Mouse (Mus musculus): ENCODE results near the gene Tom1. TPM values are rescaled to one million over a fixed set of nuclear protein-coding genes. Genes with fewer than 3 reads are reported as not detected.

The Tom1 gene
- polyA plus RNA-seq, 1 experiment from 2014 or later, result 20.6 TPM

DNA sequence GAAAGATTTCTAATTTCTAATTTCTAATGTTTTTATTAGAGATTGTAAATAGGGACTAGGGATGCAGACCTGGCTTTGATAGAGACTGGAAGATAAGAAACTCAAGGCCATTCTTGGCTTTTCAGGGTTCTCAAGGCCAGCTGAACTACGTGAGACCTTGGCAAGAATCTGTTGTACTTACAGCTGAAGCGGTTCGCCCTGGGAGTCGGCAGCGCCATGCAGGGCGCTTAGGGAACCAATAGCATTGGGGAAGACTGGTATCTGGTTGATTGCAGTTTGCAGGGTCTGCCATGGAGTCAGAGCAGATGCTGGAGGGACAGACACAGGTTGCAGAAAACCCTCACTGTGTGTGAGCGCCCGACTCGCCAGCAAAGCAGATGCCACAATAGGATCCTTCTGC lies 45.3 kb downstream of the Tom1 start:
- Histone ChIP-seq H3K4me2 (no peak overlapping the region), H3K9ac (no peak overlapping the region), H3K4me3 (no peak overlapping the region), H3K4me1 (peaks cover 9% of the 10 kb centered on the region; the same call in 1 of the 2 replicates), H3K9me3 (no peaks in the 10 kb centered on the region), H3K27ac (no peak overlapping the region), H3K36me3 (no peaks in the 10 kb centered on the region), H3K27me3 (no peaks in the 10 kb centered on the region)
- ATAC-seq (ENCODE audit: borderline replicate concordance, extremely low read depth, low FRiP score, low TSS enrichment), result no peak
- 94% methylated on average over 9 of the region's 9 CpGs for WGBS

DNA sequence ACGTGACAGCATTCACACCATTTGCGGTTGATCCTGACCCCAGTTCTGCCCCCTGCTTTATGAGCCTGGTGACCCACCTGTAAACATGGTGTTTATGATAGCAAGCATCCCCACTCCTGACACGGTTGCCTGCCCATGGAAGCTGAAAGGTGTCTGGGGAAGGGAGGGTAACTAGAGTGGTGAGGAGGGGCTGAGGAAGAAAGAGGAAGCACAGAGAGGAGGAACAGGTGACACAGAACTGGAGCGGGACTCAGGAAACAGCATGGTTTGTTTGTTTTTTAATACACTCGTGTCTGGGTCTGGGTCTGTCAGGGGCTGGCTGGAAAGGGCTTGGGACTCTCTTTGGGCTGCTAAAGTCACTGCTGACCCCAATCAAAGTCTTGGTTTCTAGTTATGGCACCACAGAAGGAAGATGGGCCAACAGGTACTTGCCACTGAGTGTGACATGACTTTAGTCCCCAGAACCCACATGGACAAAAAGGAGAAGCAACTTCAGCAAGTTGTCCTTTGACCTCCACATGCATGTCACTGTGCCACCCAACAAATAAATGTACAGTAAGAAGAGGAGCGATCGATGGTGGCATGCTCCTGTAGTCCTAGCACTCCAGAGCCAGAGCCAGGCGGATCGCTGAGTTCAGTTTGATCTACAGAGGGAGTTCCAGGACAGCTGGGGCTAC lies 48.0 kb downstream of the Tom1 start:
- 65% methylated on average over 9 of the region's 9 CpGs for WGBS
- no peak overlapping the region for H3K27ac ChIP-seq
- ATAC-seq (ENCODE audit: borderline replicate concordance, extremely low read depth, low FRiP score, low TSS enrichment), result no peak
- H3K36me3 ChIP-seq, result no peaks in the 10 kb centered on the region
- H3K9me3 ChIP-seq, result no peaks in the 10 kb centered on the region
- H3K27me3 ChIP-seq, result no peaks in the 10 kb centered on the region
- H3K4me1 ChIP-seq, result peaks cover 15% of the 10 kb centered on the region
- H3K4me3 ChIP-seq, result no peak overlapping the region
- H3K4me2 ChIP-seq, result no peak overlapping the region
- no peak overlapping the region for H3K9ac ChIP-seq

DNA sequence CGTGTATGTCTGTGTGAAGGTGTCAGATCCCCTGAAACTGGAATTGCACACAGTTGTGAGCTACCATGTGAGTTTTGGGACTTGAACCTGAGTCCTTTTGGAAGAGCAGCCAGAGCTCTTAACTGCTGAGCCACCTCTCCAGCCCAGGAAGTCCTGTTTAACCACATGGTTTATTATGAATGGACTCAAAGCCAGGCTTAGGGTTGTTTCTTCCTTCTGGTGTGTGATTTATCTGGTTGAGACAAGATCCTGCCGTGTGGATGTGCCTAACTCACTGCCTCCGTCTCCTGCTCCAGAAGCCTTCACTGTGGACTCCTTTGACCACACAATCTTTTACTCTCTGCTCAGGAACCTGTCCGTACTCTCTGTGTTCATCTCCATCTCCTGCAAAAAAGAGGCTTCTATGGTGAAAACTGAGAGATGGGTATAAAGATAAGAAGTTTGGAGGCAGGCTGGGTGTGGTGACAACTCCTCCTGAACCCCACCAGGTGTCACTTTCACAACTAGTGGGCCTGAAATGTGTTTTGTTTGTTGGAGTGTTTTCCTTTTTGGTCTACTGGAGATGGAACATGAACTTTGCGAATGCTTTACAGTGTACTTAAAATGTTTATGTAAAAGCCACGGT lies 48.8 kb downstream of the Tom1 start:
- no peak for ATAC-seq (ENCODE audit: borderline replicate concordance, extremely low read depth, low FRiP score, low TSS enrichment)
- Histone ChIP-seq H3K36me3 (no peaks in the 10 kb centered on the region), H3K4me1 (peaks cover 15% of the 10 kb centered on the region), H3K9me3 (no peaks in the 10 kb centered on the region), H3K27ac (no peak overlapping the region), H3K4me2 (no peak overlapping the region), H3K4me3 (no peak overlapping the region), H3K27me3 (no peaks in the 10 kb centered on the region), H3K9ac (no peak overlapping the region)
- WGBS, result 63% methylated on average over 6 of the region's 6 CpGs

DNA sequence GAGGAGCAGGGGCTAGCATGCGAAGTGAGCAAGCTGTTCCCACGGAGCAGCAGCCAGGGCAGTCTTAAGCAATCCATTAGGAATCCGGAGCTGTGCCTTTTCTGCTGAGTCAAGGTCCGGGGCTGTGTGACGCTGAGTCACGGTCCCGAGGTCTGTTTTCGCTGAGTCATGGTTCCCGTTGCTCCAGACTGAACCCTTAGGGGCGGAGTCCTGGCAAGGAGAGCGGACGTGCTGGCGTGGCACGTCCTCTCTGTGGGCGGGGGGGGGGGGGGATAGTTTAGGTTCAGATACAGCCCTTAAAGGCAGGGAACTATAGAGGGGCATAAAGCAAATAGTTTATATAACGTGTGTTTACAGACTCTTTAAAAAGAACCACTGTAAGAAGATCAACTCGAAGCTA lies 50.3 kb downstream of the Tom1 start:
- WGBS, result 2% methylated on average over 16 of the region's 17 CpGs
- peak overlapping the region; percentile 29 for H3K4me3 ChIP-seq
- H3K9me3 ChIP-seq, result no peaks in the 10 kb centered on the region
- ATAC-seq (ENCODE audit: borderline replicate concordance, extremely low read depth, low FRiP score, low TSS enrichment), result peak; percentile 95
- no peaks in the 10 kb centered on the region for H3K27me3 ChIP-seq
- no peak overlapping the region for H3K9ac ChIP-seq
- H3K4me1 ChIP-seq, result peaks cover 19% of the 10 kb centered on the region
- H3K27ac ChIP-seq, result peak overlapping the region; percentile 57
- no peaks in the 10 kb centered on the region for H3K36me3 ChIP-seq
- H3K4me2 ChIP-seq, result peak overlapping the region; percentile 55

DNA sequence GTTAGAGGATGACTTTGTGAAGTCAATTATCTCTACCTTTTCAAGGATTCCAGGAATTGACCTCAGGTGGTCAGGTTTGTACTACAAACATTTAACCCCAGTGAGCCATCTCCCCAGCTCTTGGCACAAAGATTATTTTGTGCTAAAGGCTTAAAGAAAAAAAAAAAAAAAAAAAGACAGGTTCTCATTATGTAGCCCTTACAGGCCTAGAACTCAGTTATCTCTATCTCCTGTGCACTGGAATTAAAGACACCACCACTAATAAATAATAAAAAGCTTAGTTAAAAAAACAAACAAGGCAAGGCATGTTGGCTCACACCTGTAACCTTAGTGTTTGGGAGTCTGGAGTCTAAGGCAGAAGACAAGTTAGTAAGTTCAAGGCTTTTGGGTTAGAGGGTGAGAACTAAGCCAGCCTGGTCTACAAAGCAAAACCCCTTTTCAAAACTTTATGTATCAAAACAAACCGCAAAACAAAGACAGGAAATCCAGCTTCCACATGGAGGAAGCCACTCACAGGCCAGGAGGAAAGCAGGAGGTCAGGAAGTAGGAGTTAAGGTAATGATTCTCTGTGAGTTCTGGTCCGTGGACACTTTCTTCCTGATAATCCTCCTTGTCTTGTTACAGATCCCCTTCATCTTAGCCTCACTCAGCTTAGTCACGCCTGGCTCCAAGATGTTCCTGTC lies 51.0 kb downstream of the Tom1 start:
- H3K4me1 ChIP-seq, result peaks cover 26% of the 10 kb centered on the region
- ATAC-seq (ENCODE audit: borderline replicate concordance, extremely low read depth, low FRiP score, low TSS enrichment), result no peak
- no peaks in the 10 kb centered on the region for H3K36me3 ChIP-seq
- peak overlapping the region; percentile 55 for H3K4me2 ChIP-seq
- H3K4me3 ChIP-seq, result no peak overlapping the region
- no peaks in the 10 kb centered on the region for H3K27me3 ChIP-seq
- no peak overlapping the region for H3K9ac ChIP-seq
- no peaks in the 10 kb centered on the region for H3K9me3 ChIP-seq
- 66% methylated on average over 3 of the region's 3 CpGs for WGBS
- peak overlapping the region; percentile 57 for H3K27ac ChIP-seq

DNA sequence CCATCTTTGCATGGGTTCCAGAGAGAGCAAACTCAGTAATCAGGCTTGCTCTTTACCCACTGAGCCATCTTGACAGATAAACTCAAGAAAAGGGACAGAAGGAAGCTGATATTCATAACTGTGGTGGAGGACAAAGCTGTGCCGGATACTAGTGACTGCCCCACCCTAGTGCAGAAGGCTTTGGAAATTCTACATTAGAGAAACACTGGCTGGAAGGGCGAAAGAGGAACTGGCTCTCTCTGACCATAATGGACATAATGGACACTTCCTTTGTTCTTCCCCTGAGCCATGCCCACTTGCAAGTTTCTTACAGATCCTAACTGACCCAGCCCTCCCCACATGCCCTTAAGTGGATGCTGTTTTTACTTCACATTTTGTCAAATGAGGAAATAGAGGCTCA lies 52.5 kb downstream of the Tom1 start:
- 74% methylated on average over 2 of the region's 2 CpGs for whole genome bisulfite sequencing
- H3K27me3 ChIP-seq, result no peaks in the 10 kb centered on the region
- no peak overlapping the region for H3K4me2 ChIP-seq
- H3K36me3 ChIP-seq, result no peaks in the 10 kb centered on the region
- no peak overlapping the region for H3K9ac ChIP-seq
- H3K4me3 ChIP-seq, result no peak overlapping the region
- H3K4me1 ChIP-seq, result peaks cover 34% of the 10 kb centered on the region
- H3K9me3 ChIP-seq, result no peaks in the 10 kb centered on the region
- H3K27ac ChIP-seq, result 0 out of 2 replicates have a peak overlapping the region, but pooled peaks have one; percentile 2
- ATAC-seq (ENCODE audit: borderline replicate concordance, extremely low read depth, low FRiP score, low TSS enrichment), result no peak

DNA sequence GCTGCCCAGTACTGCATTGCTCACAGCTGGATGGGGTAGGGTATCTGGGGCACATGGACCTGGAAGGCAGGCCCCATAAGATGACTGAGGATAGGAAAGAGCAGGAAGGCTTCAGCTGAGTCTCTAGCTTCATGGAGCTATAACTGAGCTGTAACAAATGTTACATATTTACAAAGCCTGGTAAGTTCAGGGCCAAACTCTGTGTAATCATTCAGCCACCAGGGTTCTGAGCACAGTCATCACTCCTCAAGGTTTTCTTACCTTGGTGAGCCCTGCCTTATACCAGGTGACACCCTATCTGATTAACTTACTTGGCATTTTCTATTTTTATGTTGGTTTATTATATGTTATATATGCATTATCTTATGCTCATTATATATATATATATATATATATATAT lies 53.6 kb downstream of the Tom1 start:
- no peak overlapping the region for H3K27ac ChIP-seq

DNA sequence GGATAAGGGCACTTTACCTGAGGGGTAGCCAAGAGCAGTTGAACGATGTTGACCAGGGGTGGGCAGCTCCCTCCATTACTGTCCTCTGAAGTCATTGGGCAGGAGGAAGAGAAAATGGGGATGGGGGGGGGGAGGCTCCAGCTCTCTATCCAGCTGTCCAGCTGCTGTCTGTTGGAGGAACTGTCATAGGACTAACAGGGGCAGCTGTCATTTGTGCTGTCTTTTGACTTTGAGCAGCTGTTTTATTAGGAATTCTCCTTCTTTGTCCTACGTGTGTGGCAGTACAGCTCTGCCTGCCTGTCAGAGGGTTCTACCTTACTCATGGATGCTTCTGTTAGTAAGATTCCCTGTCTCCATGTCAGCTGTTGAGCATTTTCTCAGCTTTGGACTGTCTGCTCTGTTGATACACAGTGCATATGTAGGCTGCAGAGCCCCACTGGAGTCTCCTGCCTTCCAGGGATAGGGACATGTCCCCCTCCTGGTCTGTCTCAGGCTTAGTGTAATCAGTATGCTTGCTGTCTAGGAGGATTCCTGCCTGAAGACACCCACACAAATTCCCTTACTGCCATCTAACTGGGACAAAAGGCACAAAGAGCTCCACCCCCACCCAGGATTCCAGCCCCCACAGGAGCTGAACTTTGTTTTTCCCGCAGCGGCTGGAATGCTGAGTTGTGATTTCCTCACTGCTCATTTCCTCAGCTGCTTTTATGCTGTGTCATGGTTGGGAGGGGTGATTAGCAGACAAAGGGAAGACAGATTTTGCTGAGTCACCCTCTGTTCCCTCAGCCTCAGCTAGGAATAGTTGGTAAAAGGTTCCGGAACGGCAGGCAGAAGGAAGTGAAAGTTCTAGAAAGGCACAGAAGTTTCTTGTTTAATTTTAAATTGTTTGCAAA lies 55.7 kb downstream of the Tom1 start:
- Histone ChIP-seq H3K9ac (no peak overlapping the region), H3K4me2 (peak overlapping the region; percentile 52), H3K9me3 (no peaks in the 10 kb centered on the region), H3K4me3 (peak overlapping the region; percentile 13; the same call in 1 of the 2 replicates), H3K27me3 (no peaks in the 10 kb centered on the region), H3K4me1 (peaks cover 27% of the 10 kb centered on the region), H3K36me3 (no peaks in the 10 kb centered on the region), H3K27ac (peak overlapping the region; percentile 91)
- 0% methylated on average over 6 of the region's 6 CpGs for WGBS
- peak; percentile 60 for ATAC-seq (ENCODE audit: borderline replicate concordance, extremely low read depth, low FRiP score, low TSS enrichment)

More for the DNA sequence above, 53.6 kb downstream of the Tom1 start:
- no peaks in the 10 kb centered on the region for H3K9me3 ChIP-seq
- no peaks in the 10 kb centered on the region for H3K27me3 ChIP-seq
- no peak for ATAC-seq (ENCODE audit: borderline replicate concordance, extremely low read depth, low FRiP score, low TSS enrichment)
- peaks cover 34% of the 10 kb centered on the region for H3K4me1 ChIP-seq
- H3K9ac ChIP-seq, result no peak overlapping the region
- no peak overlapping the region for H3K4me3 ChIP-seq
- H3K4me2 ChIP-seq, result no peak overlapping the region
- no peaks in the 10 kb centered on the region for H3K36me3 ChIP-seq

DNA sequence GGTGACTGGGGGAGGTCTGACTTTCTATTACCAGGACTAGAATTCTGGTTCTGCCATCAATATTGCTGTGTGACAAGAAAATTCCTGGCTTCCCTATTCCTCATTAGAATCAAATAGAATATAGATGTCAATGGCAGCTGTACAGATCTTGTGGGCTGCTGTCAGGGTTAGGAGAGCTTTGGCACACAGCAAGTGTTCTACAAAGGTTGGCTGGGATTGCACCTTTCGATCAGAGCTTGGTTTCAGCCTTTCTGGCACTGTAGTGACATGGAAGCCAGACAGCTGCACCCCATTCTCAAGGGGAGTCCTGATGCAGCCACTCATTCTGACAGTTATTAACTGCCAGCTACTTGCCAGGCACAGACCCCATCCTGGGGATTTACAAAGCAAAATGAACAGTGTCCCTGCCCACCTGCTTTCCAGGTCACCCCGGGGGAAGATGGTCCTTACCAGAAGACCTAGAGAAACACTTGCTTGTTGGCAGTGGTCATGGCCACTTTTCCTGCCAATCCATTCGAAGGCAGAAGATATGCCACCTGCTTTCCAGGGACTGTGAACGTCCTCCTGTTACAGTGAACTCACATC lies 57.4 kb downstream of the Tom1 start:
- WGBS, result 72% methylated on average over 4 of the region's 4 CpGs
- no peak overlapping the region for H3K4me2 ChIP-seq
- H3K27me3 ChIP-seq, result no peaks in the 10 kb centered on the region
- H3K9me3 ChIP-seq, result no peaks in the 10 kb centered on the region
- H3K4me1 ChIP-seq, result peaks cover 24% of the 10 kb centered on the region
- H3K9ac ChIP-seq, result no peak overlapping the region
- H3K4me3 ChIP-seq, result no peak overlapping the region
- no peak overlapping the region for H3K27ac ChIP-seq
- no peaks in the 10 kb centered on the region for H3K36me3 ChIP-seq
- ATAC-seq (ENCODE audit: borderline replicate concordance, extremely low read depth, low FRiP score, low TSS enrichment), result no peak

DNA sequence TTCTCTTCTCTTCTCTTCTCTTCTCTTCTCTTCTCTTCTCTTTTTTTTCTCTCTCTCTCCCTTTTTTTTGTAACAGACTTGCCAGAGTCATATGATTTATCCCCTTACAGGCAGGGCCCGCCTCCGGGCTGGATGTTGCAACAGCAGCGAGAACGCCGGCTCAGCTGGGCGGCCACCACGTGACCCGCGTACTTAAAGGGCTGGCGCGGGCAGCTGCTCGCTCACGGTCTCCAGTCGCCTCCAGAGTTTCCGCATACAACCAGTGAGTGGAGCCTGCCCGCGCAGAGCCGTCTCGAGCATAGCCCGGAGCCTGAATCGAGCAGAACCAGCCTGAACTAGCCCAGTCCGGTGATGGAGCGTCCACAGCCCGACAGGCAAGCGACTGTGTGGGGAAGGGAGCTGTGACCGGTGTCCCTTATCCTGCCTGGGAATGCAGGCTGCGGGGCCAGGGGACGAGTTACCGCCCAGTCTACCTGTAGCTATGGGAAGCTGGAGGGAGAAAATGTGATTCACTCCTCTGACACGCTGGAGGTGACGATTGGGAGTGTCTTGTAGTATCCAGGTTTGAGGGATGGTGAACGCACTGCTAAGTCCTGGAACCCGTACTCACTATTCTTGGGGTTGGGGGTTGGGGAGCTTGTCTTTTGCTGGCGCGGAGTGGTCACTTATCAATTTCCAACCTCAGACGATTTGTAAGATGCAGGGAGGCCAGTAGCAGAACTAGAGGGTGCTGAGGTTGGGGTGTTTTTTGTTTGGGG lies 60.1 kb downstream of the Tom1 start, which contains the start of gene Hmox1:
Gene Hmox1, plus strand, starts transcription at position 223 of the 758 bp plus-strand sequence.
- peak within 1 kb of the TSS; percentile 42; the same call in 1 of the 2 replicates for H3K27ac ChIP-seq
- H3K27me3 ChIP-seq, result no peaks in the 10 kb centered on the region
- WGBS, result under 1% methylated on average over 36 of the region's 36 CpGs
- H3K36me3 ChIP-seq, result peaks cover 15% of the 10 kb centered on the region
- H3K9ac ChIP-seq, result peak within 1 kb of the TSS; percentile 55
- H3K4me1 ChIP-seq, result peaks cover 22% of the 10 kb centered on the region
- peak within 1 kb of the TSS; percentile 53 for H3K4me3 ChIP-seq
- H3K4me2 ChIP-seq, result peak within 1 kb of the TSS; percentile 71
- no peaks in the 10 kb centered on the region for H3K9me3 ChIP-seq
- ATAC-seq (ENCODE audit: borderline replicate concordance, extremely low read depth, low FRiP score, low TSS enrichment), result peak; percentile 89

All from lung, embryonic 15.5 days (tissue).